Mouse (Mus musculus) spleen, adult 2 months (tissue): Measurements from ENCODE around the gene Gpr37l1.

Source experiments
- CTCF ChIP-seq: fragments of 200-500 bp; IDR thresholded peaks from 2 replicates; pipeline ENCODE4 v1.5.1; 2011; ENCODE audit warnings: mild to moderate bottlenecking, inconsistent platforms; ENCODE audit not compliant: insufficient read depth, insufficient read length, insufficient replicate concordance; ENCODE audit errors: extremely low read depth
- POLR2A ChIP-seq: fragments of 200-500 bp; IDR thresholded peaks from 2 replicates; pipeline ENCODE4 v1.6.1; 2011; ENCODE audit warnings: low read depth, low read length, inconsistent platforms

- TF ChIP-seq CTCF (no peak), POLR2A (no peak)
Measured at GRCm38 (mm10) chr1:135171202-135171601, 3.7 kb upstream of the Gpr37l1 start.
